18 mouse cellular contexts compared by ENCODE assay signal in genomic region chr2:169695025-169695424, GRCm38 (mm10).
DNase-seq lines count a peak whose midpoint lies in the region; ATAC-seq and TF ChIP-seq lines count a peak whose summit lies in the region.
"Had no signal": no experiment of that assay in that cellular context is flagged by ENCODE, and none has a peak within 500 bp of the region (broad histone marks: within the 10 kb centered on the region; RNA-seq: fewer than 3 reads in every experiment).

No protein-coding gene starts in this region.

- no peak for DNase-seq in kidney, postnatal 0 days (ENCODE audit: low spot score)
- no peak for DNase-seq in kidney, postnatal 25 days
- no peak for DNase-seq in embryonic facial prominence, embryonic 10.5 days (ENCODE audit: low spot score)
- DNase-seq in liver, embryonic 14.5 days (ENCODE audit: low read depth in 3 of 3, low spot score in 3 of 3) = peak in 2 of 3 experiments; percentile 23 to 24
- DNase-seq in thymus, postnatal 14 days = peak; percentile 58
- no peak for DNase-seq in T-cell, adult 2 months (ENCODE audit: low spot score)
- DNase-seq in embryo, embryonic 10 days (ENCODE audit: low spot score) = no peak
- DNase-seq in retina, embryonic 14.5 days (ENCODE audit: low spot score) = no peak
- DNase-seq: adrenal gland, postnatal 14 days; gastrocnemius, postnatal 14 days; layer of hippocampus, adult 9-11 months; lung, postnatal 4 days; right cerebral cortex, postnatal 4 days had no signal

- no peaks in the 10 kb centered on the region for H3K36me3 ChIP-seq in kidney, postnatal 0 days (ENCODE audit: insufficient read depth, low read length)
- no peaks in the 10 kb centered on the region for H3K36me3 ChIP-seq in embryonic facial prominence, embryonic 10.5 days (replicated peaks)
- H3K36me3 ChIP-seq in liver, embryonic 14.5 days (replicated peaks; ENCODE audit: control insufficient read depth, insufficient read depth, low read depth) = no peaks in the 10 kb centered on the region
- H3K36me3 ChIP-seq: heart, embryonic 15.5 days; limb, embryonic 10.5 days; midbrain, embryonic 15.5 days; neural tube, embryonic 15.5 days had no signal

- no peak for TF ChIP-seq EP300 in liver, embryonic 14.5 days (IDR thresholded peaks at IDR 0.05; ENCODE audit: low read depth)

- no peaks in the 10 kb centered on the region for H3K27me3 ChIP-seq in kidney, postnatal 0 days (ENCODE audit: insufficient read depth, low read length)
- H3K27me3 ChIP-seq in embryonic facial prominence, embryonic 10.5 days (replicated peaks; ENCODE audit: low read depth, poor library complexity, severe bottlenecking) = no peaks in the 10 kb centered on the region
- H3K27me3 ChIP-seq in liver, embryonic 14.5 days (ENCODE audit: control insufficient read depth, insufficient read depth, low read length) = no peaks in the 10 kb centered on the region
- H3K27me3 ChIP-seq: CH12.LX; heart, embryonic 15.5 days; midbrain, embryonic 15.5 days; neural tube, embryonic 15.5 days had no signal

- H3K9ac ChIP-seq in kidney, postnatal 0 days (ENCODE audit: low read depth, low read length) = no peak overlapping the region
- no peak overlapping the region for H3K9ac ChIP-seq in liver, embryonic 14.5 days (replicated peaks)
- H3K9ac ChIP-seq: heart, embryonic 15.5 days; midbrain, embryonic 15.5 days; neural tube, embryonic 15.5 days had no signal

- peak; percentile 49; the same call in 1 of the 2 replicates for ATAC-seq in kidney, postnatal 0 days (replicated peaks; ENCODE audit: low FRiP score, low read depth)
- peak; percentile 50; the same call in 1 of the 2 replicates for ATAC-seq in liver, embryonic 14.5 days (ENCODE audit: insufficient read depth)
- ATAC-seq: midbrain, embryonic 15.5 days had no signal

- peaks cover 9% of the 10 kb centered on the region; the same call in 1 of the 2 replicates for H3K4me1 ChIP-seq in kidney, postnatal 0 days (replicated peaks; ENCODE audit: insufficient read depth, low read length)
- peaks cover 8% of the 10 kb centered on the region for H3K4me1 ChIP-seq in embryonic facial prominence, embryonic 10.5 days
- H3K4me1 ChIP-seq in liver, embryonic 14.5 days (replicated peaks; ENCODE audit: control insufficient read depth in 2 of 2, insufficient read depth in 2 of 2, low read length in 1 of 2) = peaks cover 0 to 16% of the 10 kb centered on the region in 2 experiments; a peak in 2 of 4 replicates
- H3K4me1 ChIP-seq: midbrain, embryonic 15.5 days had no signal

- no peak overlapping the region for H3K4me3 ChIP-seq in kidney, postnatal 0 days (replicated peaks; ENCODE audit: low read depth, low read length)
- H3K4me3 ChIP-seq in embryonic facial prominence, embryonic 10.5 days = no peak overlapping the region
- no peak overlapping the region for H3K4me3 ChIP-seq in liver, embryonic 14.5 days (ENCODE audit: insufficient read depth in 1 of 2, low read depth in 2 of 2, low read length in 2 of 2)
- H3K4me3 ChIP-seq: heart, embryonic 15.5 days; limb, embryonic 10.5 days; midbrain, embryonic 15.5 days; neural tube, embryonic 15.5 days had no signal

- H3K27ac ChIP-seq in kidney, postnatal 0 days = no peak overlapping the region
- peak overlapping the region; percentile 19; the same call in 1 of the 2 replicates for H3K27ac ChIP-seq in embryonic facial prominence, embryonic 10.5 days (replicated peaks)
- H3K27ac ChIP-seq in liver, embryonic 14.5 days = no peak overlapping the region
- H3K27ac ChIP-seq: heart, embryonic 15.5 days; limb, embryonic 10.5 days; midbrain, embryonic 15.5 days; neural tube, embryonic 15.5 days had no signal

- no peak for TF ChIP-seq CTCF in kidney, postnatal 0 days (IDR thresholded peaks at IDR 0.05; ENCODE audit: low read depth)
- TF ChIP-seq CTCF in liver, embryonic 14.5 days (IDR thresholded peaks at IDR 0.05; ENCODE audit: low read depth) = no peak

- 72% methylated on average over 9 of the region's 9 CpGs for WGBS in kidney, postnatal 0 days
- WGBS in embryonic facial prominence, embryonic 10.5 days = 90% methylated on average over 9 of the region's 9 CpGs
- 66% methylated on average over 9 of the region's 9 CpGs for WGBS in liver, embryonic 14.5 days (ENCODE audit: insufficient replicate concordance)

- H3K9me3 ChIP-seq in kidney, postnatal 0 days (replicated peaks; ENCODE audit: low read length) = no peaks in the 10 kb centered on the region
- H3K9me3 ChIP-seq in embryonic facial prominence, embryonic 10.5 days = no peaks in the 10 kb centered on the region
- no peaks in the 10 kb centered on the region for H3K9me3 ChIP-seq in liver, embryonic 14.5 days (ENCODE audit: control insufficient read depth, low read length)
- H3K9me3 ChIP-seq: heart, embryonic 15.5 days; limb, embryonic 10.5 days; midbrain, embryonic 15.5 days; neural tube, embryonic 15.5 days had no signal

- no peak overlapping the region for H3K4me2 ChIP-seq in kidney, postnatal 0 days (ENCODE audit: low read length)
- no peak overlapping the region for H3K4me2 ChIP-seq in liver, embryonic 14.5 days (ENCODE audit: low read depth)
- H3K4me2 ChIP-seq: heart, embryonic 15.5 days; midbrain, embryonic 15.5 days; neural tube, embryonic 15.5 days had no signal

Comparison
In these comparisons a context has a peak if more than half of its experiments do, and no peak if none do; other contexts are left out.
1. DNase-seq: peak in liver, embryonic 14.5 days (2 of 3) and thymus, postnatal 14 days (single experiment); none in kidney, postnatal 0 days (single experiment), kidney, postnatal 25 days (0 of 2), embryonic facial prominence, embryonic 10.5 days (single experiment), T-cell, adult 2 months (single experiment), embryo, embryonic 10 days (single experiment) and retina, embryonic 14.5 days (single experiment).